Mouse (Mus musculus): Measurements from ENCODE around the gene Tgoln1. TPM values are rescaled to one million over a fixed set of nuclear protein-coding genes. Genes with fewer than 3 reads are reported as not detected.

The Tgoln1 gene
- polyA plus RNA-seq, 1 experiment from 2014 or later, result 48.7 TPM

DNA sequence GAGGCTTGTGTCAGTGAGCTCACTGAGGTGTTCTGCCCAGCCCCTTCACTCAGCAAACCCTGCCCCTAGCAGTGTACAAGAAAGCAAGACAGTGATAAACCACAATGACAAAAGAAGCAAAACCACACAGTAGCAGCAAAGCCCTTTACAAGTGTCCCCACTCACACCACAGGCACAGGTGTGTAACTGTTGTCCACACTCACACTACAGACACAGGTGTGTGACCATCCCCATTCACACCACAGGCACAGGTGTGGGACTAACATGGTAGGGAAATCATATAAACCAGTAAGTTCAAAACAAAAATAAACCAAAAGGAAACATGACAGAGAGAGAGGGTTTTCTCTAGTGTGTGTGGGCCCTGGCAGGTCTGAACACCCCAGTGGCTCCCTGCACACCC lies 28.5 kb downstream of the Tgoln1 start:
- H3K36me3 ChIP-seq (ENCODE audit: control insufficient read depth, insufficient read depth, low read length), result no peaks in the 10 kb centered on the region

DNA sequence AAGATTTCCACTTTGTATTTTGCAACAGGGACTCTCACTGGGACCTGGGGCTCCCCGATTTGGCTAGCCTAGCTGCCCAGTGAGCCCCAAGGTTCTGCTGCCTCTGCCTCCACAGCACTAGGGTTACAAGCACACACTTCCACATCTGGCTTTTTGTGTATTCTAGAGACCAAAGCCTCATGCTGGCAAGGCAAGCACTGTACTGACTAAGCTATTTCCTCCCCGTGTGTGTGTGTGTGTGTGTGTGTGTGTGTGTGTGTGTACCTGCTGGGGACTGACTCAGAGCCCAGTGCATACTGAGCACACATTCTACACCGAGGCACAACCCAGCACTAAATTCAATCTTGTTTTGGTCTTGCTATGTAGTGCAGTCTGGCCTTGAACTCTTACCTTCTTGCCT lies 30.1 kb downstream of the Tgoln1 start:
- ATAC-seq (ENCODE audit: low FRiP score) (no peak), DNase-seq (ENCODE audit: low spot score, missing footprints) (no peak)
- no peak overlapping the region for H3K4me3 ChIP-seq (ENCODE audit: low read depth, low read length)
- H3K27me3 ChIP-seq (ENCODE audit: control insufficient read depth, insufficient read depth, low read length), result no peaks in the 10 kb centered on the region
- H3K27ac ChIP-seq (ENCODE audit: low read depth, low read length), result no peak overlapping the region
- H3K4me2 ChIP-seq, result no peak overlapping the region
- no peak overlapping the region for H3K9ac ChIP-seq (ENCODE audit: low read length)
- no peaks in the 10 kb centered on the region for H3K9me3 ChIP-seq (ENCODE audit: control insufficient read depth, low read length)
- 90% methylated on average over 3 of the region's 3 CpGs for WGBS
- H3K4me1 ChIP-seq (ENCODE audit: control insufficient read depth, insufficient read depth, low read length), result no peaks in the 10 kb centered on the region
- H3K36me3 ChIP-seq (ENCODE audit: control insufficient read depth, insufficient read depth, low read length), result no peaks in the 10 kb centered on the region

More for the DNA sequence above, 28.5 kb downstream of the Tgoln1 start:
- Histone ChIP-seq H3K27me3 (ENCODE audit: control insufficient read depth, insufficient read depth, low read length) (no peaks in the 10 kb centered on the region), H3K9ac (ENCODE audit: low read length) (no peak overlapping the region), H3K27ac (ENCODE audit: low read depth, low read length) (no peak overlapping the region), H3K4me3 (ENCODE audit: low read depth, low read length) (no peak overlapping the region), H3K4me1 (ENCODE audit: control insufficient read depth, insufficient read depth, low read length) (no peaks in the 10 kb centered on the region), H3K4me2 (no peak overlapping the region), H3K9me3 (ENCODE audit: control insufficient read depth, low read length) (no peaks in the 10 kb centered on the region)
- no peak for DNase-seq (ENCODE audit: low spot score, missing footprints)
- no peak for ATAC-seq (ENCODE audit: low FRiP score)

DNA sequence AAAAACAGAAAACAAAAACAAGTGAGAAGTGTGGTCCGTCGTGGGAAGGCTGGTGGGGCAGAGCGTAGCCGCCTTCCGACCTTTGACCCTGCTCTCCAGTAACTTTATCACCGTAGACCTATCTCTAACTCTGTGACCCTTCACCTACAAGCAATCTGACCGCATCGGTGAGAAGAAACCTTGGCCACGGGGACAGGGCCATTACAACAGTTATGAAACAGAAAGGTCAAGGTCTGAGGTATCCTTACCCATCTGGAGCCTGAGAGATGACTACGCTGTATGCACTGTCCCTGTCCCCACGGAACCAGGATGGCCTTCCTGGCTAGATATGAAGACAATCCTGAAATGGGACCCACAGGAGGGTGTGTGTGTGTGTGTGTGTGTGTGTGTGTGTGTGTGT lies 32.6 kb downstream of the Tgoln1 start:
- H3K27ac ChIP-seq (ENCODE audit: low read depth, low read length), result no peak overlapping the region
- H3K9me3 ChIP-seq (ENCODE audit: control insufficient read depth, low read length), result no peaks in the 10 kb centered on the region
- H3K9ac ChIP-seq (ENCODE audit: low read length), result no peak overlapping the region
- DNase-seq (ENCODE audit: low spot score, missing footprints) (no peak), ATAC-seq (ENCODE audit: low FRiP score) (no peak)
- WGBS, result 90% methylated on average over 11 of the region's 11 CpGs
- H3K4me2 ChIP-seq, result no peak overlapping the region
- no peak overlapping the region for H3K4me3 ChIP-seq (ENCODE audit: low read depth, low read length)
- H3K36me3 ChIP-seq (ENCODE audit: control insufficient read depth, insufficient read depth, low read length), result no peaks in the 10 kb centered on the region
- H3K27me3 ChIP-seq (ENCODE audit: control insufficient read depth, insufficient read depth, low read length), result no peaks in the 10 kb centered on the region
- H3K4me1 ChIP-seq (ENCODE audit: control insufficient read depth, insufficient read depth, low read length), result no peaks in the 10 kb centered on the region

DNA sequence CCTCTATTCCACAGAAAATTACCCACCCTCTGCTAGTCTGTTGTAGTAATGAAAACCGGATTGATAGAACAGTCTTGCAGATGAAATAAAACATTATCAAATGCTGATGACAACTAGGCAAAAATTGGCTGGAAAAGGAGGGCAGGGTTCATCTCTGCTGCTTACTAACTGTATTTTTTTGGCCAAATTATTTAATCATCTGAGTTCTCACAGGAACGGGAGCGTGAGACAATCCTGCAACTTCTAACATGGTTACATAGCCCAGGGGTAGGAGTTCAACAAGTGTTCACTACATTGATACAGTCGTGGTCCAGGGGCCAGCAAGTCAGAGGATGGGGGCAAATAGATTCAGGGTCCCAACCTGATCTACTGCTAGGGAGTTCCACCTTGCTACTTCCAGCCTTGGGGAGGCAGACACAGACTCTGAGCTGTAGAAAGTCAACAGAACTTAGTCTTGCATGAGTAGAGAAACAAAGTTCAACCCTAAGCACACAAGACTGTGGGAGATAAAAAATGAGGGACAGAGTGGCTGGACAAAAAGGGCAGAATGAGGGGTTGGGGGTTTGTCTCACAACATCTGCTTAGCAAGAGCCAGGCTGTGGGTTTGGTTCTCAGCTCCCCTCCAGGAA lies 33.5 kb downstream of the Tgoln1 start:
- WGBS, result 87% methylated on average over 4 of the region's 4 CpGs

DNA sequence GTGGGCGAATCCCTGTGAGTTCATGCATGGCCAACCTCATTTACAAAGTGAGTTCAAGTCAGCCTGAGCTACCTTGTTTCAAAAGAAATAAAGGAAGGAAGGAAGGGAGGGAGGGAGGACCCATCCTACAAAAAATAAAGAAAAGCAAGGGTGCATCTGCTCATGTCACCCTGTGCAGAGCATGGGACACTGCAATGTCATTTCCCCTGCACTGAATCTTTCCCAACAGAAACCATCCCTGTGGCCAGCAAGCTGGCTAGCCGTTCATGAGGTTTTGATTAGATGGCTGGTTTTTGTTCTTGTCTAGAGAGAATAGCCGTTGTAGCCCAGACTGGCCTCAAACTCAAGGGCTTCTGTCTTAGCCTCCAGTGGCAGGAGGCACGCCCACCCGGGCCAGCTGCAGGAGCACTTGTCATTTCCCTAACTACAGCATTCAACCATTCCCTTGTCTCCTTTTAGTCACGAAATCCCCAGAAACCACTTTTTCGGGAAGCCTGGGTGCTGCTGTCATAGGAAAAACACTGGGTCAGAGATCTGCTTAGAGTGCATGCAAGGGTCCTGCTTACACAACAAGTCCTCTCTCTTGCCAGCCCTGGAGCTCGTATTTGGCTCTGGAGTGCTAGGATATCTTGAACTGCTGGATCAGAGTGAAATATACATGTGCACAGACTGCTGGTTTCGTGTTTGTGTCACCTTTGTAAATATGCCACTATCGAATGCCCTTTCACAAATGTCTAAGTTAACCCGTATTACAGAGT lies 35.0 kb downstream of the Tgoln1 start:
- WGBS, result 79% methylated on average over 11 of the region's 11 CpGs
- H3K4me3 ChIP-seq (ENCODE audit: low read depth, low read length), result no peak overlapping the region
- H3K9me3 ChIP-seq (ENCODE audit: control insufficient read depth, low read length), result no peaks in the 10 kb centered on the region
- no peaks in the 10 kb centered on the region for H3K36me3 ChIP-seq (ENCODE audit: control insufficient read depth, insufficient read depth, low read length)
- no peaks in the 10 kb centered on the region for H3K4me1 ChIP-seq (ENCODE audit: control insufficient read depth, insufficient read depth, low read length)
- ATAC-seq (ENCODE audit: low FRiP score), result no peak
- no peak for DNase-seq (ENCODE audit: low spot score, missing footprints)
- no peak overlapping the region for H3K27ac ChIP-seq (ENCODE audit: low read depth, low read length)
- H3K27me3 ChIP-seq (ENCODE audit: control insufficient read depth, insufficient read depth, low read length), result no peaks in the 10 kb centered on the region
- no peak overlapping the region for H3K4me2 ChIP-seq
- H3K9ac ChIP-seq (ENCODE audit: low read length), result no peak overlapping the region

More for the DNA sequence above, 33.5 kb downstream of the Tgoln1 start:
- no peak overlapping the region for H3K4me2 ChIP-seq
- H3K27me3 ChIP-seq (ENCODE audit: control insufficient read depth, insufficient read depth, low read length), result no peaks in the 10 kb centered on the region
- H3K36me3 ChIP-seq (ENCODE audit: control insufficient read depth, insufficient read depth, low read length), result no peaks in the 10 kb centered on the region
- H3K9ac ChIP-seq (ENCODE audit: low read length), result no peak overlapping the region
- no peak for ATAC-seq (ENCODE audit: low FRiP score)
- no peak overlapping the region for H3K4me3 ChIP-seq (ENCODE audit: low read depth, low read length)
- DNase-seq (ENCODE audit: low spot score, missing footprints), result no peak
- H3K9me3 ChIP-seq (ENCODE audit: control insufficient read depth, low read length), result no peaks in the 10 kb centered on the region
- H3K27ac ChIP-seq (ENCODE audit: low read depth, low read length), result no peak overlapping the region
- H3K4me1 ChIP-seq (ENCODE audit: control insufficient read depth, insufficient read depth, low read length), result no peaks in the 10 kb centered on the region

GRCm38 (mm10) chr6:72576041-72576440 lies 40.8 kb downstream of the Tgoln1 start:
- no peaks in the 10 kb centered on the region for H3K4me1 ChIP-seq (ENCODE audit: control insufficient read depth, insufficient read depth, low read length)
- WGBS, result 96% methylated on average over 3 of the region's 3 CpGs
- H3K9me3 ChIP-seq (ENCODE audit: control insufficient read depth, low read length), result no peaks in the 10 kb centered on the region
- ATAC-seq (ENCODE audit: low FRiP score), result no peak
- H3K9ac ChIP-seq (ENCODE audit: low read length), result no peak overlapping the region
- no peak for DNase-seq (ENCODE audit: low spot score, missing footprints)
- H3K4me2 ChIP-seq, result no peak overlapping the region
- H3K27ac ChIP-seq (ENCODE audit: low read depth, low read length), result no peak overlapping the region
- H3K27me3 ChIP-seq (ENCODE audit: control insufficient read depth, insufficient read depth, low read length), result no peaks in the 10 kb centered on the region
- H3K4me3 ChIP-seq (ENCODE audit: low read depth, low read length), result no peak overlapping the region
- H3K36me3 ChIP-seq (ENCODE audit: control insufficient read depth, insufficient read depth, low read length), result no peaks in the 10 kb centered on the region

GRCm38 (mm10) chr6:72571826-72572225 lies 45.0 kb downstream of the Tgoln1 start:
- Histone ChIP-seq H3K4me2 (no peak overlapping the region), H3K9ac (ENCODE audit: low read length) (no peak overlapping the region), H3K27me3 (ENCODE audit: control insufficient read depth, insufficient read depth, low read length) (no peaks in the 10 kb centered on the region), H3K4me1 (ENCODE audit: control insufficient read depth, insufficient read depth, low read length) (no peaks in the 10 kb centered on the region), H3K36me3 (ENCODE audit: control insufficient read depth, insufficient read depth, low read length) (no peaks in the 10 kb centered on the region), H3K9me3 (ENCODE audit: control insufficient read depth, low read length) (no peaks in the 10 kb centered on the region), H3K27ac (ENCODE audit: low read depth, low read length) (no peak overlapping the region), H3K4me3 (ENCODE audit: low read depth, low read length) (no peak overlapping the region)
- DNase-seq (ENCODE audit: low spot score, missing footprints) (no peak), ATAC-seq (ENCODE audit: low FRiP score) (no peak)
- 56% methylated on average over 3 of the region's 3 CpGs for WGBS

DNA sequence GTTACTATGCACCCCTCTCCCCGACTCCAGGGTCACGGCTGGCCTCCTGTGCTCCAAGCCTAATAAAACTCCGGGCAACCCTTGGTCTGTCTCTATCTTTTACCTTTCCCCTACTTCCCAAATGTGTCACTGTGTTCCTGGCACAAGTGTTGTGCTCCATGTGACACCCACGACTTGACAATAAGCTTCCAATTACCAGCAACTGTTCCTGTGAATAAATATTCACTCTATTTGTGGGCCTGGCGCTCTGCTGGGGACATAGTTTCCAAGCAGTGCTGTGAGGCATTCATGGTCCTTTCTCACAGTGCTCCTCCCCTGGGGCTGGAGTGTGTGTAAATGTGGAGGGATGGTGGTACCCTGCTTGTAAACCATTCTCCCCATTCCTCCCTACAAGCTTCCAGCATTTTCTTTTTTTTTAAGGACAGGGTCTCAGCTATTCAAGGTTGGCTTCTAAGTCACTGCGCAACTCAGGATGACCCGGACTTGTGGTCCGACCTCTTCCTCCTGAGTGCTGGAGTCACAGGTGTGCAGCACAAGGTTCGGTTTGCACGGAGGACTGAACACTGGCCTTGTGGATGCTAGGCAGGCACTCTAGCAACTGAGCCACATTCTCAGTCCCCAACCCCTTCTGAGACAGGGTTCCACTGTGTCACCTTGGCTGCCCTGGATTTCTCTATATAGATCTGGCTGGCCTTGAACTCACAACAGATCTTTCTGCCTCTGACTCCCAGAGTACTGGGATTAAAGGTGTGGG lies 46.0 kb downstream of the Tgoln1 start:
- DNase-seq (ENCODE audit: low spot score, missing footprints) (no peak), ATAC-seq (ENCODE audit: low FRiP score) (no peak)
- H3K4me1 ChIP-seq (ENCODE audit: control insufficient read depth, insufficient read depth, low read length), result no peaks in the 10 kb centered on the region; the same call in 1 of the 2 replicates
- no peak overlapping the region for H3K4me3 ChIP-seq (ENCODE audit: low read depth, low read length)
- H3K4me2 ChIP-seq, result no peak overlapping the region
- no peak overlapping the region for H3K27ac ChIP-seq (ENCODE audit: low read depth, low read length)
- no peaks in the 10 kb centered on the region for H3K9me3 ChIP-seq (ENCODE audit: control insufficient read depth, low read length)
- no peaks in the 10 kb centered on the region for H3K27me3 ChIP-seq (ENCODE audit: control insufficient read depth, insufficient read depth, low read length)
- WGBS, result 91% methylated on average over 10 of the region's 10 CpGs
- H3K9ac ChIP-seq (ENCODE audit: low read length), result no peak overlapping the region
- H3K36me3 ChIP-seq (ENCODE audit: control insufficient read depth, insufficient read depth, low read length), result no peaks in the 10 kb centered on the region

- Histone ChIP-seq H3K27me3 (ENCODE audit: control insufficient read depth, insufficient read depth, low read length) (no peaks in the 10 kb centered on the region), H3K9ac (ENCODE audit: low read length) (no peak overlapping the region), H3K4me3 (ENCODE audit: low read depth, low read length) (no peak overlapping the region), H3K9me3 (ENCODE audit: control insufficient read depth, low read length) (no peaks in the 10 kb centered on the region), H3K4me1 (ENCODE audit: control insufficient read depth, insufficient read depth, low read length) (no peaks in the 10 kb centered on the region; the same call in 1 of the 2 replicates), H3K27ac (ENCODE audit: low read depth, low read length) (no peak overlapping the region), H3K4me2 (no peak overlapping the region), H3K36me3 (ENCODE audit: control insufficient read depth, insufficient read depth, low read length) (no peaks in the 10 kb centered on the region)
- 90% methylated on average over 10 of the region's 10 CpGs for WGBS
- DNase-seq (ENCODE audit: low spot score, missing footprints), result no peak
- ATAC-seq (ENCODE audit: low FRiP score), result no peak
Observed at GRCm38 (mm10) chr6:72568736-72569135, 48.1 kb downstream of the Tgoln1 start.
